Mouse (Mus musculus): ENCODE measurements around the gene Stat5a. TPM values are rescaled to one million over a fixed set of nuclear protein-coding genes. Genes with fewer than 3 reads are reported as not detected.

The Stat5a gene
- polyA plus RNA-seq, 1 experiment from 2014 or later: 1.4 TPM

Other genes with a start within 250 kb of the Stat5a start
- 96.4 and 110 TPM in 2 replicates for gene Nkiras2, start 240.1 kb upstream of the Stat5a start, polyA plus RNA-seq (2014; fragmentation: Nextera tagmentation; extraction: Ambion mirVana)
- 96.1 TPM in 2 replicates for gene Dnajc7, start 239.2 kb upstream of the Stat5a start, polyA plus RNA-seq (2014; fragmentation: Nextera tagmentation; extraction: Ambion mirVana)
- gene Zfp385c, start 166.9 kb upstream of the Stat5a start, polyA plus RNA-seq (2014; fragmentation: Nextera tagmentation; extraction: Ambion mirVana): 0.72 TPM in 1 of 2 replicates, not detected in the other
- 2.0 and 2.1 TPM in 2 replicates for gene Dhx58, start 155.1 kb upstream of the Stat5a start, polyA plus RNA-seq (2014; fragmentation: Nextera tagmentation; extraction: Ambion mirVana)
- gene Kat2a, start 146.9 kb upstream of the Stat5a start, polyA plus RNA-seq (2014; fragmentation: Nextera tagmentation; extraction: Ambion mirVana): 44.4 and 57.2 TPM in 2 replicates
- 0.47 and 0.52 TPM in 2 replicates for gene Hspb9, start 145.5 kb upstream of the Stat5a start, polyA plus RNA-seq (2014; fragmentation: Nextera tagmentation; extraction: Ambion mirVana)
- gene Rab5c, start 121.1 kb upstream of the Stat5a start, polyA plus RNA-seq (2014; fragmentation: Nextera tagmentation; extraction: Ambion mirVana): 83.6 and 85.0 TPM in 2 replicates
- gene Kcnh4, start 99.4 kb upstream of the Stat5a start, polyA plus RNA-seq (2014; fragmentation: Nextera tagmentation; extraction: Ambion mirVana): 2.7 and 2.9 TPM in 2 replicates
- not detected in 2 replicates for gene Hcrt, start 96.4 kb upstream of the Stat5a start, polyA plus RNA-seq (2014; fragmentation: Nextera tagmentation; extraction: Ambion mirVana)
- gene Ghdc, start 88.4 kb upstream of the Stat5a start, polyA plus RNA-seq (2014; fragmentation: Nextera tagmentation; extraction: Ambion mirVana): 1.3 and 1.7 TPM in 2 replicates
- gene Stat5b, start 8.6 kb upstream of the Stat5a start, polyA plus RNA-seq (2014; fragmentation: Nextera tagmentation; extraction: Ambion mirVana): 14.6 and 17.3 TPM in 2 replicates
- gene Stat3, start 80.2 kb downstream of the Stat5a start, polyA plus RNA-seq (2014; fragmentation: Nextera tagmentation; extraction: Ambion mirVana): 22.8 and 24.0 TPM in 2 replicates
- gene Cavin1, start 111.5 kb downstream of the Stat5a start, polyA plus RNA-seq (2014; fragmentation: Nextera tagmentation; extraction: Ambion mirVana): 12.5 and 14.8 TPM in 2 replicates
- 42.5 and 45.9 TPM in 2 replicates for gene Atp6v0a1, start 150.1 kb downstream of the Stat5a start, polyA plus RNA-seq (2014; fragmentation: Nextera tagmentation; extraction: Ambion mirVana)
- 6.0 and 6.9 TPM in 2 replicates for gene Naglu, start 210.7 kb downstream of the Stat5a start, polyA plus RNA-seq (2014; fragmentation: Nextera tagmentation; extraction: Ambion mirVana)
- 0.10 TPM in 1 of 2 replicates, not detected in the other for gene Hsd17b1, start 219.1 kb downstream of the Stat5a start, polyA plus RNA-seq (2014; fragmentation: Nextera tagmentation; extraction: Ambion mirVana)
- gene Coasy, start 223.2 kb downstream of the Stat5a start, polyA plus RNA-seq (2014; fragmentation: Nextera tagmentation; extraction: Ambion mirVana): 53.2 and 53.3 TPM in 2 replicates
- gene Mlx, start 227.9 kb downstream of the Stat5a start, polyA plus RNA-seq (2014; fragmentation: Nextera tagmentation; extraction: Ambion mirVana): 38.0 and 47.0 TPM in 2 replicates
- gene Psmc3ip, start 236.1 kb downstream of the Stat5a start, polyA plus RNA-seq (2014; fragmentation: Nextera tagmentation; extraction: Ambion mirVana): 57.0 and 64.8 TPM in 2 replicates

Measured in midbrain, embryonic 11.5 days (tissue).